Mouse (Mus musculus) forebrain, embryonic 12.5 days (tissue): Measurements from ENCODE around the gene Cldn34c1. TPM values are rescaled to one million over a fixed set of nuclear protein-coding genes. Genes with fewer than 3 reads are reported as not detected.
"Not testable (repeated sequence)": the region's sequence is repeated elsewhere in the genome, so short reads cannot be mapped to it uniquely, and the experiment has no call there.

Experiments
- ATAC-seq: fragments of 200-750 bp; cut with Nextera tagmentation; 2 replicates; pipeline ENCODE4 v1.8.0; 2017; ENCODE audit warnings: moderate TSS enrichment; ENCODE audit not compliant: low FRiP score
- H3K27ac ChIP-seq: fragments of 300-500 bp; sonication (generic); 2 replicates; pipeline ENCODE4 v1.5.1; 2016; ENCODE audit warnings: mild to moderate bottlenecking
- H3K27me3 ChIP-seq: fragments of 300-500 bp; sonication (generic); 2 replicates; pipeline ENCODE4 v1.6.1; 2016; ENCODE audit warnings: mild to moderate bottlenecking
- H3K36me3 ChIP-seq: fragments of 300-500 bp; sonication (generic); replicated peaks from 2 replicates; pipeline ENCODE4 v1.6.1; 2016; ENCODE audit warnings: mild to moderate bottlenecking
- H3K4me1 ChIP-seq: fragments of 300-500 bp; sonication (generic); 2 replicates; pipeline ENCODE4 v1.6.1; 2016
- H3K4me2 ChIP-seq: fragments of 300-500 bp; sonication (generic); 2 replicates; pipeline ENCODE4 v1.6.1; 2016; ENCODE audit warnings: mild to moderate bottlenecking, moderate library complexity
- H3K4me3 ChIP-seq: fragments of 300-500 bp; sonication (generic); replicated peaks from 2 replicates; pipeline ENCODE4 v1.5.1; 2016; ENCODE audit warnings: mild to moderate bottlenecking
- H3K9ac ChIP-seq: fragments of 300-500 bp; sonication (generic); 2 replicates; pipeline ENCODE4 v1.6.1; 2016; ENCODE audit warnings: mild to moderate bottlenecking
- H3K9me3 ChIP-seq: fragments of 300-500 bp; sonication (generic); 2 replicates; pipeline ENCODE4 v1.6.1; 2016
- WGBS: fragments of 180-500 bp; shearing (Covaris S2); methylation state at CpG from one replicate; pipeline ENCODE4 v1.1.7; 2016; 5-methylcytosine and 5-hydroxymethylcytosine counted together
- polyA plus RNA-seq: library from polyadenylated mRNA; unstranded; fragments of >200 nt; fragmentation: Nextera tagmentation; extraction: Ambion mirVana; gene quantifications from 2 replicates; pipeline ENCODE4 v1.2.1, GENCODE M21; 2016

Gene Cldn34c1
- polyA plus RNA-seq = 30.6 and 31.7 TPM in 2 replicates

DNA sequence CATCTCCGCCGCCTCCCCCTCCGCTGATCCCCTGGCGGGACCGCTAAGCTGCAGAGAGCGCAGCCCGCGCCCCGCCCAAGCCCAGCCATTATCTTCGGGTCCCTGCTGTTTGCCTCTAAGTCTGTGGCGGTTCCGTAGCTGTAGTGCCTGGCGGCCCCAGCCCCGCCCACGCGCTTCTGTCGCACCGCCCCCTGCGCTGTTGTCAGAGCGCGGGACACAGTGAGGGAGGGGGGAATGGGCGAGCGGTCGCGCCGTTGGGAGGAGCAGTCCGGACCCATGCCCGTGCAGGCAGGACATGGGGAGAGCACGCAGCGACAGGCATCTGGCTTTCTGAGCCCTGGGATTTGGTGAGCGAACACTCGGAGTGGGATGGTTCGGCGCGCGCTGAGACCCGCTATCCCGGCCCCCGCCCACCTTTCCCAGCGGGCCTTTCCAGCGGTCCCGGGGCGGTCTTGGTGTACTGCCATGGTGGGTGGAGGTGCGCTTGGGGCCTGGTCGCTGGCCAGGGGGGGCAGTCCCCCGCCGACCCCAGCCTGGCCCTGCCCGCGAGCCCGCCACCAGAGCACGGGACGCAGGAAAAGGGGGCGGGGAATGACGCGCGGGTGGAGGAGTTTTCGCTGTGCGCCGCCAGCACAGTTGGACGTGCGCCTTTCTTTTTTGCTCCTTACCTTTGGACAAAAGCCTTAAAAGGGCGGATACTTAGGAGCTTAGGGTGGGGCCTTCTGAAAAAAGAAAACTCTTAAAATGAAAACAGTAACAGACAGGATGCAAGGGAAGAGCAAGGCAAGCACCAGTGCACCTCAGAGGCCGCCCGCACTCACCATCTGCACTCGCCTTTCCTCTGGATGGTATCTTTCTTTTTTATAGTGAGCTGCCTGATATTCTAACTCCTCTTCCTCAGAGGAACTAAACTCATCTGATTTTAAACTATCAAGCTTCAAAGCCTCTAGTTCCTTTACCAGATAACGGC is at the start of gene Cldn34c1:
Cldn34c1 (plus strand) TSS at position 205 of the 970 bp plus-strand sequence.
- Histone ChIP-seq H3K36me3 (no peaks in the 10 kb centered on the region), H3K4me3 (peak within 1 kb of the TSS; percentile 56), H3K9ac (peak within 1 kb of the TSS; percentile 65), H3K27me3 (no peaks in the 10 kb centered on the region), H3K27ac (peak within 1 kb of the TSS; percentile 96), H3K4me2 (peak within 1 kb of the TSS; percentile 47), H3K9me3 (no peaks in the 10 kb centered on the region), H3K4me1 (no peaks in the 10 kb centered on the region)
- peak; percentile 98 for ATAC-seq
- WGBS = 6% methylated on average over 62 of the region's 66 CpGs

DNA sequence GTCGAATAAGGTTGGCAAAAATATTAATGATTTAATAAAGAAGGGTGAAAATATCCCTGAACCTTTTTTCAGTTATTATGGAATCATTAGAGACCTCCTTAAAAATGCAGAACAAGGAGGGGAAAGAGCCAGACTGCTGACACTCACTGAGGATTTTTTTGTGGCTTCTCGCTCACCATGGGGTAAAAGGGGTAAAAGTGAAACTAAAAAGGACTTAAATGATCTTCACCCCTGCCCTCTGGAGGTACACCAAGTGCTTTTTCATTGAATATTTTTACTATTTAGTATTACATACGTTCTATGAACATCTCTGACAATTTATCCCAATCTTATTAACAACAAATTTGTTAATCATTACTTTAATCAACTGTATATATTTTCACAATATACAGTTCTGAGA is 15.9 kb upstream of the Cldn34c1 start:
- H3K27me3 ChIP-seq = no peaks in the 10 kb centered on the region
- no peaks in the 10 kb centered on the region for H3K36me3 ChIP-seq
- H3K9me3 ChIP-seq = no peaks in the 10 kb centered on the region
- H3K4me1 ChIP-seq = no peaks in the 10 kb centered on the region
- no peak overlapping the region for H3K27ac ChIP-seq
- H3K4me2 ChIP-seq = no peak overlapping the region
- H3K9ac ChIP-seq = no peak overlapping the region
- H3K4me3 ChIP-seq = no peak overlapping the region
- ATAC-seq = no peak
- WGBS = 89% methylated on average over 3 of the region's 3 CpGs

DNA sequence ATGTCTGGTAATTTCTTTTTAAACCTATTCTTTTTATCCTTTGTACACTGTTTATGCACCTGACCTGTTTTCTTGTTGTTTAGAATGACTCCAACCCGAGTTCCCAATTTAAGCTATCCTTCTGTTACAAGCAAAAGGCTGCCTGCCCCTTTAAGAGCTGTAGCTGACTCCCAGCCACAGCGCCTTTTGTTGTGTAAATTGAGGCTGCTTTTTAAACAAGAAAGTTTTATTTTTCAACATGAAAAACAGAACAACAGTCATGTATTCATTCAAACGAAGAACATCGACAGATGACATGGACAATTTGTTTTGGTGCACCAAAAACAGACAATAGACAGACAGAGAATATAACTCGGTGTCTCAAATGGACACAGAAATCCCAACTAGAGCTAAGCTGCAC is 489 bp upstream of the Cldn34c1 start:
- peak overlapping the region; percentile 47; the same call in 1 of the 2 replicates for H3K9ac ChIP-seq
- H3K27ac ChIP-seq = peak overlapping the region; percentile 96
- H3K27me3 ChIP-seq, H3K36me3 ChIP-seq, H3K4me1 ChIP-seq, H3K9me3 ChIP-seq: not testable (repeated sequence)
- WGBS = 16% methylated on average over 5 of the region's 5 CpGs
- H3K4me3 ChIP-seq = peak overlapping the region; percentile 56
- H3K4me2 ChIP-seq = 0 out of 2 replicates have a peak overlapping the region, but pooled peaks have one; percentile 15
- ATAC-seq = peak; percentile 37; the same call in 1 of the 2 replicates

DNA sequence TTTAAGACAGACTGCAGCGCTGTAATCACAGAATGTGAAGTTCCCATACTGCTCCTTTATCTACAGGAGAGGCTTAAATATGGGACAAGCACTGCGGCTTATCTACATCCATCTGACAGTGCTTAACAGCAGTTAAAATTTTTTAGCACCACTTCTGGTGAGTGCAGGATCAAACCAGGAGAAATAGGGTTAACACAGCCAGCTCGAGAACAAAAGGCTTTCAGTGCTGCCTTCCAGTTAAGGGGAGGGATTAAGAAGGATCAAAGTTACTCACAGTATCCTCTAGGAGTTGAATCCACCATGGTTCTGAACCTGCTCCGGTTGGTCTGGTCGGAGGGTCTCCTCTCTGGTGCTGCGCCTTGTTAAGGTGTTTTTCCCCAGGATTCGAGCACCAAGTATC is 1.4 kb downstream of the Cldn34c1 start:
- H3K36me3 ChIP-seq, H3K4me1 ChIP-seq, H3K27me3 ChIP-seq, H3K9me3 ChIP-seq, ATAC-seq: not testable (repeated sequence)
- peak overlapping the region; percentile 47 for H3K4me2 ChIP-seq
- peak overlapping the region; percentile 96 for H3K27ac ChIP-seq
- 17% methylated on average over 7 of the region's 7 CpGs for WGBS
- peak overlapping the region; percentile 56 for H3K4me3 ChIP-seq
- 0 out of 2 replicates have a peak overlapping the region, but pooled peaks have one; percentile 65 for H3K9ac ChIP-seq

DNA sequence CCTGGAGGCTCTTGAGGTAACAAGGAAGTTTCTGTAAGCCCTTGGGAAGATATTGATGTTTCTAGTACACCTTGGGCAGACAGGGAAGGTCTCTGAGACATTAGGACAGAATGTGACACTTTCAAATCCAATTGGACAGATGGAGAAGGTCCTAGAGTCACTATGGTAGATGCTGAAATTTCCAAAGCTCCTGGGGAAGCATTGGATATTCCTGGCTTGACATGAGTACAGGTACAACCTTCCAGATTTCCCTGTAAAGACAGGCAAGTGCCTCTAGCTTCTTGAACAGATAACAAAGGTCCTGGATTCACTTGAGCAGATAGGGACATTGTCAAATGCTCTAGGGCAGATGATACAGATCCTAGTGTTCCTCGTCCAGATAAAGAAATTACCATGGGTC is 119.1 kb downstream of the Cldn34c1 start, which contains the start of gene Srsx:
Srsx (minus strand) TSS at position 101 of the 400 bp plus-strand sequence.
- WGBS = 67% methylated on average over 1 of the region's 1 CpGs
- H3K9ac ChIP-seq, H3K4me3 ChIP-seq, H3K9me3 ChIP-seq, H3K27me3 ChIP-seq, H3K36me3 ChIP-seq, H3K4me2 ChIP-seq, H3K27ac ChIP-seq, ATAC-seq, H3K4me1 ChIP-seq: not testable (repeated sequence)

Other genes starting within 250 kb of the Cldn34c1 start
- not detected in 2 replicates for gene Gm17521, start 73.8 kb upstream of the Cldn34c1 start, polyA plus RNA-seq
- gene Srsx, start 119.0 kb downstream of the Cldn34c1 start, polyA plus RNA-seq = not detected in 2 replicates
- gene Gm17577, start 143.4 kb downstream of the Cldn34c1 start, polyA plus RNA-seq = not detected in 2 replicates